Mouse (Mus musculus): ENCODE results near the gene BC005624. TPM values are rescaled to one million over a fixed set of nuclear protein-coding genes. Genes with fewer than 3 reads are reported as not detected.

The BC005624 gene
- 15.5 TPM for polyA plus RNA-seq (2014; fragmentation: Illumina TruSeq; extraction: RNeasy Lipid Tissue Mini Kit (QIAGEN cat#74804); ENCODE audit: low replicate concordance)

DNA sequence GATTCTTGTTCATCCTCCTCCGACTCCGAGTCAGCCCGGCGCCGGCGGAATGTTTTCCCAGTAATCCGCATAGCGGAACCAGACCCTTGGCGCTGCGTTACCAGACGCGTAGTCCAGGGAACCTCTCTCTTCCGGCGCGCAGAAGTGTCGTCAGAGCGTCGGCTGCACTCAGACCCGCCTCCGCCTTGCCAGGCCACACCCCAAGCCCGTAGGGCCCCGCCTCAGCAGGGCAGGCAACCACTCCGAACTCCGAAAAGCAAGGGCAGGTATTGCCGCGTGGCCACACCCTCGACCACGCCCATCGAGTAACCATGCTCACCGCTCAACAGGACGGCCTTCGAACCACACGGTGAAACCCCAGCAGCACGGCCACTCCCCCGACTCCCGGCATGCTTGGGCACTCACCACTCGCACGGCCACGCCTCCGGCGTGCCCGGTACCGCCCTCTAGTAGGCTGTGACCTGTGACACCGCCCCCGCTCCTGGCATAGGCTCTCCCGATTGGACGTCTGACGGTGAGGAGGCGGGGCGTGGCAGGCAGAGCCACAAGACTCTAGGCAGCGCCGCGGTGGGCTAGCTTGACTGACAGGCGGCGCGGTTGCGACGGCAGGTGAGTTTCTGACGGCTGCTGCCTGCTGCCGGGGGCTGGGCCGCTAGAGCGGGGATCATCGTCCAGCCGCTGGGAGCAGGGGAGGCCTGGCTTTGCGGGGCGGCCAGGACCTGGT is at the start of gene BC005624, which contains the start of gene Usp20:
Gene BC005624 (minus strand): TSS at position 412 of the 724 bp plus-strand sequence.
Gene Usp20 (plus strand): TSS at position 490 of the 724 bp plus-strand sequence.

DNA sequence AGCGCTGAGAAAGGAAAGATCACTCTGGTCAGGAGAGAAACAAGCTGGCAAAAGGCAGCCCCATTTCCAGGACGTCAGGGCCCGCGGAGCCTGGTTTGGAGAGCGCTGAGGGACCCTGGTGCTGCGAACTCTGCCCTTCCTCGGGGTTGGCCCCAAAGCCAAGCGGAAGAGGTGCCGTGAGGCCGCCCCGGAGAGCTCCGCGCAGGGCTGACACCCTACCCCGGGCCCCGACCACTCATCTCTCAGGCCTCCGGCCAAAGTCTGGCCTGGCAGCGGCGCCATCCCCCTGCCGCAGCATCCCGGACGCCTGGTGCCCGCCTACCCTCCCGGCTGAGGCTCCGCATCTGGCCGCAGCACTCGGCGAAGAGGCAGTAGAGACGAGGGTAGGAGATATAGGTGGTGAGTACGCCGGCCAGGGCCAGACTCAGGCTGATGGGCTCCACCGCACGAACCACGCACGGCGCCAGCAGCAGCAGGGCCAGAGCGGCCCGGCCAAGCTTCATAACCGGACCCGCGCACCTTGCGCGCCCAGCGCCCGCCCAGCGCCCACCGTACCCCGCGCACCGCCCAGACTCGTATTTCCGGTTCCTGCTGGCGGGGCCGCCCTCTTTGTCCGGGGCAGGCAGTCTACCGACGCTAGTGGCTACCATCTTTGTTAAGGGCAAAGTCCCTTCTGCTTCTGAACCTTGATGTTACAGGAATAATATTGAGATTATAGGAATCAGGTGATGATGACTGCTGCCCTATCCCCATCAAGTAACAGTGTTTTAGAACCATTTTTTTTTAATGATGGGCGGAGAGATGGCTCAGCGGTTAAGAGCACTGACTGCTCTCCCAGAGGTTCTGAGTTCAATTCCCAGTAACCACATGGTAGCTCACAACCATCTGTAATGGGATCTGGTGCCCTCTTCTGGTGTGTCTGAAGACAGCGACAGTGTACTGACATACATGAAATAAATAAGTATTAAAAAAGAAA is 14.4 kb downstream of the BC005624 start, which contains the start of gene Tor1a:
Gene Tor1a (minus strand): TSS at position 582 of the 976 bp plus-strand sequence.

DNA sequence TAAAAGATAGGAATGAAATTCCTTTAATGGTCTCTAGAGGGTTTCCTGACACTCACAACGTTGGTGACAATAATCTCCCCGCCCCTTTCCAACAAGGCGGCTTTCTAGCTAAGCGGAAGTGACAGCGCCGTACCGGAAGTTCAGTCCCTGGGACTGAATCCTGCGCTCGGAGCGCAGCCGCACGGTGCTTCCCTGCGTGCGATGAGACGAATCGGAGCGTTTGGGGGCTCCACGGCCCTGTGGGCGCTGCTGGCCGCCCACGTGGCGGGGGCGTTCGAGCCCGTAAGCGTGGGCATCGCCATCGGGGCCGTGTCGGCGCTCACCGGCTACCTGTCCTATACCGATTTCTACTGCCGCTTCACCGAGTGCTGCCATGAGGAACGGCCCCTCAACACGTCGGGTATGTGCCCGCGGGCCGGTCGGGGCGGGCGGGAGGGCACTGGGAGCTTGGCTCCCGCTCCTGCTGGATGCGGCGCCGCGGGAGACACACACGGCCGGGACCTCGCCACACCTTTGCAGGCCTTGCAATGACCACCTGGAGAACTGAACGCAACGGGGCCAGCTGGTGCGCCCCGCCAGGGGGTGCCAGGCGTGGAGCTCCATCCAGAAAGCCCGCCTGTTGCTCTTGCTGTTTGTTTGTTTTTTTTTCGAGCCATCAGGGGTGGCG is 29.0 kb downstream of the BC005624 start, which contains the start of gene Tor1b:
Gene Tor1b (plus strand): TSS at position 136 of the 667 bp plus-strand sequence.

DNA sequence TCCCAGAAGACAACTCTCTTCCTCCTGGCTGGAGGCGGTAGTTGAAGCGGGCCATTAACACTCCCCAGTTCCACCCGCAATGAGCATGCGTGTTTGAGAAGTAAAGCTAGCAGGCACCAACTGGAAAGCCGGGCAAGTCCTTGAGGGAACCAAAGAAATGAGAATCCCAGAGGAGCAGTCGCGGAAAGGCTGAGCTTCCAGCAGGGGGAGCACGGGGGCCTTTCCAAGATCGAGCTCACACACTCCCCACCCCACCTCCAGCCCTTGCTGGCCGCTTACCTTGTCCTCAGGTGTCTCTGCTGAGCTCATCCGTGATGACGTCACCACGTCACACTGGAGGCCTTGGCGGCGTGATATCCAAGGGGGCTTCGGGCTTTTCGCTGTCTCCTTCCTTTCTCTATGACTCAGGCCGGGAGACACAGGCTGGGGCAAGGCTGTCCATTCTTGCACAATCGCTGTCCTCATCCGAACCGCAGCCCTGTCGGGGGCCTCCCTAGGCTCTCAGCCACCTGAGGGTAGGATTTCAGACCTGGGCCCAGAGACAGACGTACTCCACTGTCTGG is 52.4 kb downstream of the BC005624 start, which contains the start of gene Ptges:
Gene Ptges (minus strand): TSS at position 381 of the 563 bp plus-strand sequence.

Other genes with a start within 250 kb of the BC005624 start
- gene 1700001O22Rik, start 178.5 kb downstream of the BC005624 start, polyA plus RNA-seq (2014; fragmentation: Illumina TruSeq; extraction: RNeasy Lipid Tissue Mini Kit (QIAGEN cat#74804); ENCODE audit: low replicate concordance): not detected
- gene Ntmt1, start 174.4 kb downstream of the BC005624 start, polyA plus RNA-seq (2014; fragmentation: Illumina TruSeq; extraction: RNeasy Lipid Tissue Mini Kit (QIAGEN cat#74804); ENCODE audit: low replicate concordance): not detected
- gene Asb6, start 151.9 kb downstream of the BC005624 start, polyA plus RNA-seq (2014; fragmentation: Illumina TruSeq; extraction: RNeasy Lipid Tissue Mini Kit (QIAGEN cat#74804); ENCODE audit: low replicate concordance): not detected
- not detected for gene Prrx2, start 147.2 kb downstream of the BC005624 start, polyA plus RNA-seq (2014; fragmentation: Illumina TruSeq; extraction: RNeasy Lipid Tissue Mini Kit (QIAGEN cat#74804); ENCODE audit: low replicate concordance)
- 2.5 TPM for gene Ptges, start 52.3 kb downstream of the BC005624 start, polyA plus RNA-seq (2014; fragmentation: Illumina TruSeq; extraction: RNeasy Lipid Tissue Mini Kit (QIAGEN cat#74804); ENCODE audit: low replicate concordance)
- 12.5 TPM for gene Tor1b, start 29.2 kb downstream of the BC005624 start, polyA plus RNA-seq (2014; fragmentation: Illumina TruSeq; extraction: RNeasy Lipid Tissue Mini Kit (QIAGEN cat#74804); ENCODE audit: low replicate concordance)
- 8.4 TPM for gene Tor1a, start 14.3 kb downstream of the BC005624 start, polyA plus RNA-seq (2014; fragmentation: Illumina TruSeq; extraction: RNeasy Lipid Tissue Mini Kit (QIAGEN cat#74804); ENCODE audit: low replicate concordance)
- gene Usp20, start 78 bp upstream of the BC005624 start, polyA plus RNA-seq (2014; fragmentation: Illumina TruSeq; extraction: RNeasy Lipid Tissue Mini Kit (QIAGEN cat#74804); ENCODE audit: low replicate concordance): 0.15 TPM
- 13.5 TPM for gene Fnbp1, start 159.8 kb upstream of the BC005624 start, polyA plus RNA-seq (2014; fragmentation: Illumina TruSeq; extraction: RNeasy Lipid Tissue Mini Kit (QIAGEN cat#74804); ENCODE audit: low replicate concordance)
- gene Gpr107, start 170.1 kb upstream of the BC005624 start, polyA plus RNA-seq (2014; fragmentation: Illumina TruSeq; extraction: RNeasy Lipid Tissue Mini Kit (QIAGEN cat#74804); ENCODE audit: low replicate concordance): 46.5 TPM